Mouse (Mus musculus) embryonic facial prominence, embryonic 12.5 days (tissue): ENCODE results near the gene Mgam. TPM values are rescaled to one million over a fixed set of nuclear protein-coding genes. Genes with fewer than 3 reads are reported as not detected.
"Not testable (repeated sequence)": the region's sequence is repeated elsewhere in the genome, so short reads cannot be mapped to it uniquely, and the experiment has no call there.

Source experiments
- ATAC-seq: fragments of 200-750 bp; cut with Nextera tagmentation; 2 replicates; pipeline ENCODE4 v1.8.0; 2017; ENCODE audit not compliant: insufficient number of reproducible peaks, insufficient read depth, low FRiP score, low TSS enrichment
- H3K27ac ChIP-seq: fragments of 300-500 bp; sonication (generic); 2 replicates; pipeline ENCODE4 v1.5.1; 2016; ENCODE audit warnings: mild to moderate bottlenecking
- H3K27me3 ChIP-seq: fragments of 300-500 bp; sonication (generic); 2 replicates; pipeline ENCODE4 v1.6.1; 2016; ENCODE audit warnings: mild to moderate bottlenecking, moderate library complexity
- H3K36me3 ChIP-seq: fragments of 300-500 bp; sonication (generic); 2 replicates; pipeline ENCODE4 v1.6.1; 2016; ENCODE audit warnings: mild to moderate bottlenecking
- H3K4me1 ChIP-seq: fragments of 300-500 bp; sonication (generic); 2 replicates; pipeline ENCODE4 v1.6.1; 2016
- H3K4me2 ChIP-seq: fragments of 300-500 bp; sonication (generic); replicated peaks from 2 replicates; pipeline ENCODE4 v1.6.1; 2016; ENCODE audit warnings: mild to moderate bottlenecking, moderate library complexity
- H3K4me3 ChIP-seq: fragments of 300-500 bp; sonication (generic); 2 replicates; pipeline ENCODE4 v1.5.1; 2016; ENCODE audit warnings: mild to moderate bottlenecking
- H3K9ac ChIP-seq: fragments of 300-500 bp; sonication (generic); 2 replicates; pipeline ENCODE4 v1.6.1; 2016; ENCODE audit warnings: mild to moderate bottlenecking, moderate library complexity
- H3K9me3 ChIP-seq: fragments of 300-500 bp; sonication (generic); 2 replicates; pipeline ENCODE4 v1.6.1; 2016; ENCODE audit warnings: mild to moderate bottlenecking, moderate library complexity
- WGBS: fragments of 180-500 bp; shearing (Covaris S2); methylation state at CpG from one replicate; pipeline ENCODE4 v1.1.7; 2016; 5-methylcytosine and 5-hydroxymethylcytosine counted together
- polyA plus RNA-seq: library from polyadenylated mRNA; unstranded; fragments of >200 nt; fragmentation: Nextera tagmentation; extraction: Ambion mirVana; gene quantifications from 2 replicates; pipeline ENCODE4 v1.2.1, GENCODE M21; 2016

The Mgam gene
- polyA plus RNA-seq, 1 experiment from 2014 or later, result 0.06 TPM

DNA sequence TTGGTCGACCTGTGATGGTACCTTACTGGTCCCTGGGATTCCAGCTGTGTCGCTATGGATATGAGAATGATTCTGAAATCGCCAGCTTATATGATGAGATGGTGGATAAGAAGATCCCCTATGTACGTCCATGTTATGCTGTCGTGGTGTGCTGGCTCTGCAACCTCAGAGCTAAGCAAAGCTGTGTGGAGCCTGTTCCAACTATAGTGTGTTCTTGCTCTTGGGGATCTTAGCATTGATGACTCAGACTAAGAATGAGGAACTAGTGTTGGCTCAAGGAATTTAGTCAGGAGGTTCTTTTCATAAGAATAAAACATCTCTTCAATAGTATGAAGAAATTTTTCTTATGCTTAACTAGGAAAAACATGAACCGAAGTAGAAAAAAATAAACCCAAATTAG, 120.4 kb downstream of the Mgam start:
- WGBS, result 86% methylated on average over 6 of the region's 6 CpGs

DNA sequence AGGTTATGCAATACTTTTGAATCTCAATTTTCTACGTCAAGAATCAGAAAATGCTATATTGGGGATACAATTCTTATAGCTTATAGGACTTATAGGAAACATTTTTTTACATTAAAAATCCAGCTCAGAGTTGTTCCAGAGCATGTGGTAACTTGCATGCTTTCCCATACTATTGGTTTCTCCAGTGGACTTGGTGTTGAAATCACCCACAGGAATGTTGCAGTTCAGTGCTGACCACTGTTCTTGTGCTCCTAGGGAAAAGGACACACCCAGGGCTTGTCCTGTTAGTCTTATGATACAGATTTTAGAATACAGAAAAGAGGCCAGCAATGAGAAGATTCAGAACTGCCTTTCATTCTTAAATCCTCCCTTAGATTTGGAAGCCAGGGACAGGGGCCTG, 127.3 kb downstream of the Mgam start:
- Histone ChIP-seq H3K4me3 (no peak overlapping the region), H3K4me1 (no peaks in the 10 kb centered on the region), H3K9me3 (no peaks in the 10 kb centered on the region), H3K27ac (no peak overlapping the region), H3K4me2 (no peak overlapping the region), H3K36me3 (no peaks in the 10 kb centered on the region), H3K9ac (no peak overlapping the region), H3K27me3 (no peaks in the 10 kb centered on the region)
- WGBS, result 88% methylated on average over 1 of the region's 1 CpGs
- no peak for ATAC-seq

More for the DNA sequence above, 120.4 kb downstream of the Mgam start:
- H3K36me3 ChIP-seq, H3K4me1 ChIP-seq, H3K27ac ChIP-seq, H3K4me3 ChIP-seq, H3K4me2 ChIP-seq, H3K9ac ChIP-seq, H3K9me3 ChIP-seq, ATAC-seq, H3K27me3 ChIP-seq: not testable (repeated sequence)

DNA sequence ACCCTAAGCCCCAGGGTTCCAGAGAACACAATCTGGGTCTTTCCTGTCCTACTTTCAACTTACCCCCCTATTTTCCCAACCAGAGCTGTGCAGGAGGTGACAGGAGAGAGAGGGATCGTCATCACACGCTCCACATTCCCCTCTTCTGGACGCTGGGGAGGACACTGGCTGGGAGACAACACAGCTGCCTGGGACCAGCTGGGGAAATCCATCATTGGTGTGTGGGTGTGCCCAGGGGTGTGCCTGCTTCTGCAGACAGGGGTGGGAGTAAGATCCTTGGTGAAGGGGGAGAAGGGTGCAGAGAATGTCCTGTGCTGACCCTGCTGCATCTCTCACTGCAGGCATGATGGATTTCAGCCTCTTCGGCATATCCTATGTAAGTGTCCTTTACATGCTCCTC, 128.7 kb downstream of the Mgam start:
- H3K4me1 ChIP-seq, H3K27ac ChIP-seq, H3K9ac ChIP-seq, H3K4me3 ChIP-seq, H3K27me3 ChIP-seq, H3K9me3 ChIP-seq, H3K36me3 ChIP-seq, ATAC-seq, H3K4me2 ChIP-seq: not testable (repeated sequence)
- WGBS, result 84% methylated on average over 4 of the region's 4 CpGs

DNA sequence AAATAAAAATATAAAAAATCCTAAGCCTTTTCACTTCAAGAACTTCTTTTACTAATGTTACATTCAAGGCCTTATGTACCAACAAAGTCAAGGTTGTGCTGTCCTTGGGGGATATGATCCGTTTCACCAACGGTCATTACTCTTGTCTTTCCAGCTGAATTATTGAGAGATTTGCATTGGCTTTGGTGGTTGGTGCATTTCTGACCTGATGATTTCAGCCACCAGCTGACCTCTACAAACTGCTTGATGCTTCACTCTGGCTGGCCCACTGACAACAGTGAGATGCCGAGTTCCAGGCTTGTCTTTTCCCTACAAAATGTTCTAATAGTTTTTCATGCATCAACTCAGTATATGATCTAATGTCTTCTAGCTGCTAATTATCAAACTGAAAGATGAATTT, 146.0 kb downstream of the Mgam start:
- no peak overlapping the region for H3K4me2 ChIP-seq
- no peak overlapping the region for H3K4me3 ChIP-seq
- ATAC-seq, result no peak
- no peaks in the 10 kb centered on the region for H3K36me3 ChIP-seq
- no peak overlapping the region for H3K9ac ChIP-seq
- 94% methylated on average over 3 of the region's 3 CpGs for WGBS
- no peaks in the 10 kb centered on the region for H3K9me3 ChIP-seq
- no peaks in the 10 kb centered on the region for H3K27me3 ChIP-seq
- no peak overlapping the region for H3K27ac ChIP-seq
- no peaks in the 10 kb centered on the region for H3K4me1 ChIP-seq

DNA sequence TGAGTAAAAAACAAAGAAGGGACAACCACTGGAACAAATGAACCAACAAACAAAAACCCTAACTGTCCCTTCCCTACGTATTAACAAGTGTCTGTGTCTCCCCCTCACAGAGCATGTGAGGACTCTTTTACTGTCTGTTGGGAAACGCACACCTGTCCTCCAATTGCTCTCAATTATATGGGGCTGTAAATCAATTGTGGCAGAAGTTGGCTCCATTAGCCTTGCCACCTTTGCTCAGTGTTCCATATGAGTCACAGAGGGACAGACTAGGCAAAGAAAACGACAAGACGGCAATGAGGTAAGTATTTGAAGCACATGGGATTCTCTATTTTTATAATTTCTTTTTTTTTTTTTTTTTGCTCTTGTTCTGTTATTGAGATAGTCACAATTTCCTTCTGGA, 149.8 kb downstream of the Mgam start:
- no peak overlapping the region for H3K9ac ChIP-seq
- no peaks in the 10 kb centered on the region for H3K36me3 ChIP-seq
- no peak overlapping the region for H3K4me3 ChIP-seq
- H3K4me2 ChIP-seq, result no peak overlapping the region
- WGBS, result 86% methylated on average over 4 of the region's 4 CpGs
- no peaks in the 10 kb centered on the region for H3K9me3 ChIP-seq
- no peak for ATAC-seq
- H3K4me1 ChIP-seq, result no peaks in the 10 kb centered on the region
- no peak overlapping the region for H3K27ac ChIP-seq
- H3K27me3 ChIP-seq, result no peaks in the 10 kb centered on the region

DNA sequence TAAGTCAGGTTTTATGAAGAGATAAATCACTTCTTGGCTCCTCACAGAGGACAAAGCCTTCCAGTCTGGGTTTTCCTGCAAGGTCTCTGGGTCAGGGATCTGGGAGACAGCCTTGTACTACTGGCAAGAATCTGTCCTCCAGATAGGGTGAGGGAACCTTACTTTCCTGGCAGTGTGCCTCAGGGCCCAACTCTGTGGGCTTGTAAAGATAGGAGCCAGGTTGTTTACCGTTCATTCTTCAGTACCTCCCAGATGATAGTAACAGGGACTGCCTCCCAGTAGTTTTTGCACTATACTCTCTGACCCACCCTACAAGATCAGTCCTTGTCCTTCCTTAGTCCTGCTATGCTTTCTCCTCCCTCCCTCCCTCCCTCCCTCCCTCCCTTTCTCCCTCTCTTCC, 155.0 kb downstream of the Mgam start:
- no peak for ATAC-seq
- no peaks in the 10 kb centered on the region for H3K36me3 ChIP-seq
- 67% methylated on average over 1 of the region's 1 CpGs for WGBS
- H3K27me3 ChIP-seq, result no peaks in the 10 kb centered on the region
- no peaks in the 10 kb centered on the region for H3K4me1 ChIP-seq
- H3K4me3 ChIP-seq, result no peak overlapping the region
- no peak overlapping the region for H3K4me2 ChIP-seq
- H3K9me3 ChIP-seq, result no peaks in the 10 kb centered on the region
- H3K27ac ChIP-seq, result no peak overlapping the region
- no peak overlapping the region for H3K9ac ChIP-seq

DNA sequence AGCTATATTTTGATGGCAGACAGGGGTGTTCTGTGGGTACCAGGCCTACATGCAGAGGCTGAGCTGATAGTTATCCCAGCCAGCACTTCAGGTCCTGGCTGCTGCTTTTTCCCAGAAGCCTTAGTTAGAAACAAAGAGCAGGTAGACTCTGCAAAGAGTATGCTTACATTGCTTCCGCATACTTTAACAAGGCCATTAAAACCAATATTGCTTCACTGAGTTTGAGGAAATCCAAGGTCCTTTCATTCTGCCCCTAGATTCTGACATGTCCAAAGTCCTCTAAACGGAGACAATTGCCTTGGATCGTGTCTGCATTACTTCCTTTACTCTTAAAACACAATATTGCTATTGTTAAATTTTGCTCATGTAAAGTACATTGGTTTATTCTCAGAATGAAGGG, 155.7 kb downstream of the Mgam start:
- no peak overlapping the region for H3K4me2 ChIP-seq
- ATAC-seq, result no peak
- no peaks in the 10 kb centered on the region for H3K4me1 ChIP-seq

DNA sequence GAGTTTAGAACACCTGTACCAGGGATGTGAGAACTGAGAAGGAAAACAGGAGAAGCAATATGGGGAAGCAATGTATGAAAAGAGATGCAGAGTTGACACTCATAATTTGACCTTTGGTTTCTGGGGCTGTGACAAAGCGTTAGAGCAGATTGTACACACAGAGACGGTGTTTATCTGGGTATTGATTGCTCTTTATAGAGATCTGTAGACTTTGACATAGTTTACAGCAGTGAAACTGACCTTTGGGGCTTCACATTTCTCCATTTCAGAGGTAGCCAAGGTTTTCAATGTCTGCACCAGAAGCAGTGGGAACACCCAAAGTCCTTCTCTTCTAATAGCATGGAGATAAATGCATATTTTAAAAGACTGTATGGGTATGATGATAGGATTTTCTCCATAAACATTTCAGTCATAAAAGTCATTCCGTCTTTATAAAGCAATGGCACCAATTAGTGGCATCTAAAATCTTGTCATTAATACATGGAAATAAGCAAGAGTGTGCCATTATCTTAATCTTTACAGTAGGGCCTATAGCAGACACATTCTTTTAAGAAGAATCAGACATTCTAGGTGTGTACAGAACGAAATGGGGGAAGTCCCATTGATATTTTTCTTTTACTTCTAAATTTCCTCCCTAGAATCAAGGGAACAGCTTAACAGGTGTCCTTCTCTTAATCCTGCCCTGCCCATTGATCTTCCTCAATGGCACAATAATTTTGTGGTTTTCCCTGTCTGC, 166.6 kb downstream of the Mgam start:
- H3K4me3 ChIP-seq, result no peak overlapping the region
- no peaks in the 10 kb centered on the region for H3K4me1 ChIP-seq
- no peaks in the 10 kb centered on the region for H3K36me3 ChIP-seq
- WGBS, result 73% methylated on average over 4 of the region's 4 CpGs
- no peak overlapping the region for H3K9ac ChIP-seq
- H3K27ac ChIP-seq, result no peak overlapping the region
- no peak overlapping the region for H3K4me2 ChIP-seq
- no peaks in the 10 kb centered on the region for H3K9me3 ChIP-seq
- no peak for ATAC-seq
- no peaks in the 10 kb centered on the region for H3K27me3 ChIP-seq

More for the DNA sequence above, 155.7 kb downstream of the Mgam start:
- Histone ChIP-seq H3K9me3 (no peaks in the 10 kb centered on the region), H3K36me3 (no peaks in the 10 kb centered on the region), H3K9ac (no peak overlapping the region), H3K4me3 (no peak overlapping the region), H3K27me3 (no peaks in the 10 kb centered on the region), H3K27ac (no peak overlapping the region)
- WGBS, result 84% methylated on average over 3 of the region's 3 CpGs

DNA sequence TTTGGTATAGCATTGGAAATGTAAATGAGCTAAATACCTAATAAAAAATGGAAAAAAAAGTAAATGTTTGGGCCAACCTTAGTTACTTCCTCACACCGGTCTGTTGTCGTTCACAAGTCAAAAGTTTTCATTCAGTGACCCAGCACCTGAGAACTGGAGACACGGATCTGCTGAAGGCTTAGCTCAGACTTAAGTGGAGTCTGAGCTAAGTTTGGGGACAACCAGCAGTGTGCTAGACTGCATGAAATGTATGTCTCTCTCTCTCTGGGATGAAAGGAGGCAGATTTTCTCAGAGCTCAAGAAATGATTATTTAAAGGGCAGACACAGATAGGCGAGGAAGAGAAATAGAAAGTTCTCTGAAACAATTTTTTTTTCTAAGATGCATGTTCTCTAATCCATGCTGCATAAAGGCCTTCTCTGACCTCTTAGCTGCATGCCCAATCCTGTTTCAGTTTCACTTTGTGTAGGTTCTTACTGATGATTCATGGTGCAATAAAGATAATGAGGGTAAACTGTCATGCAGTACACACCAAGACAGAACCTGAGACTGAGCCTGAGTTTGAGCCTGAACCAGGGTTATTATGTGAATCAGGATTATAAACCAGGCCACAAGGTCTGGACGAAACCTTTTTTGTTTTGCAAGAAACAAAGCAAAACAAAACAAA, 189.7 kb downstream of the Mgam start:
- ATAC-seq, result no peak
- Histone ChIP-seq H3K27ac (no peak overlapping the region), H3K9me3 (no peaks in the 10 kb centered on the region), H3K27me3 (no peaks in the 10 kb centered on the region), H3K9ac (no peak overlapping the region), H3K4me2 (no peak overlapping the region), H3K4me1 (no peaks in the 10 kb centered on the region), H3K36me3 (no peaks in the 10 kb centered on the region), H3K4me3 (no peak overlapping the region)
- 80% methylated on average over 5 of the region's 5 CpGs for WGBS

Other genes with a start within 250 kb of the Mgam start
- 12.1 and 15.2 TPM in 2 replicates for gene E330009J07Rik, start 192.7 kb upstream of the Mgam start, polyA plus RNA-seq
- not detected in 2 replicates for gene Wee2, start 189.7 kb upstream of the Mgam start, polyA plus RNA-seq
- gene Ssbp1, start 157.5 kb upstream of the Mgam start, polyA plus RNA-seq, result 181 and 188 TPM in 2 replicates
- gene Tas2r137, start 137.6 kb upstream of the Mgam start, polyA plus RNA-seq, result not detected in 2 replicates
- gene Tas2r108, start 135.3 kb upstream of the Mgam start, polyA plus RNA-seq, result 0.17 and 0.23 TPM in 2 replicates
- not detected in 2 replicates for gene Prss37, start 109.3 kb upstream of the Mgam start, polyA plus RNA-seq
- gene Olfr461, start 73.8 kb upstream of the Mgam start, polyA plus RNA-seq, result 0.10 TPM in 1 of 2 replicates, not detected in the other
- not detected in 2 replicates for gene Olfr460, start 59.3 kb upstream of the Mgam start, polyA plus RNA-seq
- gene Clec5a, start 43.0 kb upstream of the Mgam start, polyA plus RNA-seq, result 0.45 and 0.93 TPM in 2 replicates
- not detected in 2 replicates for gene Tas2r138, start 15.5 kb upstream of the Mgam start, polyA plus RNA-seq